Mouse (Mus musculus) kidney, postnatal 10 days (tissue): ENCODE data around the gene Shq1.
A peak's percentile ranks its signal among the peaks of the same experiment; 100 is the strongest.

Source experiments
- DNase-seq: peaks from one replicate; pipeline ENCODE4 v3.0.0; 2021; ENCODE audit warnings: mixed read lengths

Shq1 gene

DNA sequence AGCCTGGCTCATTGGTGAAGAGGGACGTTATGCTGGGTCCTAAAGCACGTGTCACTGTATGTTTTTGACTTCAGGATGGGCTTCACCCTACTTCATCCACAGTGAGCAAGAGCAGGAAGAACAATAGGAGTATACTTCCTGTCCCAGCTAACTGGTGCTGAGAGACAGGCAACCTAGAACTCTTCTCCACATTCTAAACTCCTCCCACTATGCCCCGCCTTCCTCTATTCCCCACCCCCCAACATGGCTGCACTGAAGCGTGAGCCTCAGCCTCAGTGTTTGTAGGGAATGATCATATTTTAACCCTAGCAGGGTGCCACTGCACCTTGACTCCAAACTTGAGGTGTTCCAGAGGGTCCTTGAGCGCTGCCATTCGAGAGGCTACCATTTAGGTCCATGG is 143.8 kb downstream of the Shq1 start:
- DNase-seq = no peak

DNA sequence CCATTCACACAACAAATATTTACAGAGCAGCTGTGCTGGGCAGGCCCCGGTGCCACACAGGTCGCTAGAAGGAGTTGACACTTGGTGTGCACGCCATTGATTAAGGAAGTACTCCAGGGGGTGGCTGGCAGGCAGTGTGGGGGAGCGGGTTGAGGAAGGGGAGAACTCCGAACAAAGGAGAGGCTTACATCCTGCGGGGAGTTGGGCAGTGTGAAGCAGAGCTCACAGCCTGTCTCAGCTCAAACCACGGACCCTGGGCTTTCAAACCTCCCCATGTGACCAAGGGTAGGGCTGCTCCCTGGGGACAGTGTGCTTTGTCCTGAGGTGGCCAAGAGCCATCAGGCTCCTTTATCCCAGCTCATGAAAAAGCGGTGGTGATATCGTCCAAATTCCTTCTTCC is 144.9 kb downstream of the Shq1 start:
- DNase-seq = peak; percentile 20

DNA sequence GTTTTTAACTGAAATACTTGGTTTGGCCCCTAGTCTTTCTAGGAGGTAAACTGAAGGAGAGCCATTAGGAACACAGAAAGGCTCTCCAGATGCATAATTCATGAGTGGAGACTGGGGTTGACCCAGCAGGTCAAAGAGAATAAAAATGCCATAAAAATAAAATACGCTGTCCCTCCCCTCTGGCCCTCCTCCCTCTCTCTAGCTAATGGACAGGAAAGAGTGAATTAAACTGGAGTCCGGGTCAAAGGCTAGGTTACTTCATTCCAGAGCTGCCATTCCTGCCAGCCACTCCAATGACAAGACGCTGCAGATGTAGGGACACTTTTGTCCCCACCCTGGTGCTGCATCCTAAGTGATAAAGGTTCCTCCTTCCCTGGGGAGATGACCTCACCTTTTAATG is 145.5 kb downstream of the Shq1 start:
- DNase-seq = peak; percentile 41

DNA sequence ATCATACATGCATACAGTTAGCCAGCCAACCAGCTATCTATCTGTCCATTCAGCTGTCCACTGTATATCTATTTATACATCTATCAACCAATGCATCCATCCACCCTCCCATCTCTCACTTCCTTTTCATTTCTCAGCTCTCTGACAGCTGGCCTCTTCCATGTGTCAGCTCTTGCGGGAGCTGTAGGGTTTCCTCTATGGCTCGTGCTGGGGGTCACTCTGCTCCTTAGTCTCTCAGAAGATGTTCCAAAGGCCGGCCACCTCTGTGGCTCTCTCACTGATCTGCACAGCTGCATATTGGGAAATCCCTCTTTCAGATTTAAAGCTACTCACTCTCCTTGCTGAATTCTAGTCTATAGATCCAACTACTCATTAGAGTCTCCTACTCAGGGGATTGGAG is 148.5 kb downstream of the Shq1 start:
- no peak for DNase-seq

DNA sequence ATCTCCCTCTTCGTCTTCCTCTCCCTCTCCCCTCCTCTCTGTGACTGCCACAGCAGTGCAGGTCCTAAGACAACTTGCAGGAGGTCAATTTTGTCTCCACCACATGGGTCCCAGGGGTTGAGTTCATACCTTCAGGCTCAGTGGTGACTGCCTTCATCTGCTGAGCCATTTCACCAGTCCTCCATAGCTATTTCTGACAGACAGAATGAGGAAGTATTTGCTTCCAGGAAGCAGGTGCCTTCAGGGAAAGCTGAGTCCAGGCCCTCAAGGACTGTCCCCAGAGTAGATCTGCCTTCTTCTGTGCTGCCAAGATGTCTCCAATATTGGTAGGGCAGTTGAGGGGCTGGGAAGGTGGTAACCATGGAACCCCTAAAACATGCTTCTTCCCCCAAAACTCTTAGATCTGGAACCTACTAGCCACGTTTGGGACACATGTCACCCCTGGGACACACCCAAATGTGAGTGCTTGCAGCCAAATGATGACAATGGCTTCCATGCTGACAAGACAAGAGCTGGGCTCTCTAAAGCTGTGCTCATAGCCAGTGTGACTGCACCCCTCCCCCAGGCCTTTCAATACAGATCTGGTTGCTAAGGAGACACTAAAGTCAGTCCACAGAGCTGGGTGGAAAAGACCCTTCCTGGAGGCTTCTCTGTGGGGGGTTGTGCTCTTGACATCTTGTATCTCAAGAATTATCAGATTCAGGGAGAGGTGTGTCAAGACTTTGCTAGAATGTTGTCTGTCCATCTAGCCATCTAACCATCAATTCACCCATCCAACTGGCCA is 149.2 kb downstream of the Shq1 start:
- DNase-seq = no peak

DNA sequence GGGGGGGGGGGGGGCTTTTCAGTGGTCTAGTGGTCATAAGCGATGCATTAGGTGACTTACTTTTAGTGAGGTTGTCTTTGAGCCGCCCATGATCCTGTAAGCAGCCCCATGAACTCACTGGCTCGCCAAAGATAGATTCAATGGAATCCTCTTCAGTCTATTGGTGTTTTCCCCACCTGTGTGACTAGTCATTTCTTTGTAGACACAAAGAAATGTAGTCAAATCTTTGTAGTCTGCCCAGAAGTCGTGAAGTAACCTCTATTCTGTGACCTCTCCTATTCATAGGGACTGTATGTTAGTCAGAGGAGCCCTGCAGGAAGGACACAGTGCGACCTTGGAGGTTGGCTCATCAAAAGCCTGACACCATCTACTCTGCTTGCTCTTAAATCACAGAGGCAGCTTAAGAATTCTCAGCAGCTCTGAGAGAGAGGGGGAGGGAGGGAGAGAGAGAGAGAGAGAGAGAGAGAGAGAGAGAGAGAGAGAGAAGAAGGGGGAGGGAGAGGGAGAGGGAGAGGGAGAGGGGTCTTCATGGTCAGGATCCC is 150.3 kb downstream of the Shq1 start:
- no peak for DNase-seq

DNA sequence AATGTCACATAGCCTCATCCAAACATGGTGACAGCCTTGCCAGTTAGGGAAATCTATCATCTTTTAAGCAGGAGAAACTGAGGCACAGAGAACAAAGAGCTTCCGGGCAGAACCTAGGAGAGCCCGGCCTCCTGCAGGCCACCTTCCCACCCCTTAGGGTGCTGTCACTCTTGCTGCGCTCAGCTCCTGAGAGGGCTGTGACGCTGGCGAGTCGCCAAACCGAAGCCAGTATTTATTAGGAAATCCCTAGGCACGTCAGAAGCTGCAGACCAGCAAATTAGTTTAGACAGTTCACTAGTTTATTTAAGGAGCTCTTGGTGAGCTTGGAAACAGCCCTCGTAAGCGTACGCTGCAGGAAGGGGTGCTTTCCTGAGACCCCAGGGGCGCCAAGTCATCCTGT is 151.1 kb downstream of the Shq1 start:
- peak; percentile 60 for DNase-seq
